ENCODE assay signal across 16 mouse cellular contexts in the genomic region with DNA sequence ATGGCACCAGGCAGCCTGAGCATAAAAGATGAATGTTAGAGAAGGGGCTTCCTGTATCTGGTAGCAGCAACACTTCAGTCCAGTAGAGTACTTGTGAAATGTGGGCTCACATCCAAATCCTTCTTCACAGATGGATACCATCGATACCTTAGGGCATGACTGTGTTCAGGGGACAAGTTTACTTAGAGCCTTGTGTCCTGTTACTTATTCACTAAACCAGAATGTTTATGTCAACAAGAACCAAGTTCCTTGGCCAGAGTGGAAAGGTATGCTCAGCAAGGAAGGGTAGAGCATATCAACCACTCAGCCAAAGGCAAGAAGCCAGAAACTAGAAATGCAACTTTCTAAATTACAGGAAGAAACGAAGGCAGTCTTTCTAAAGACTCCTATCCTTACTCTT. TPM values are rescaled to one million over a fixed set of nuclear protein-coding genes. Genes with fewer than 3 reads are reported as not detected.
DNase-seq lines count a peak whose midpoint lies in the region; ATAC-seq and TF ChIP-seq lines count a peak whose summit lies in the region.
"Had no signal": no experiment of that assay in that cellular context is flagged by ENCODE, and none has a peak within 500 bp of the region (broad histone marks: within the 10 kb centered on the region; RNA-seq: fewer than 3 reads in every experiment).

No protein-coding gene starts in this region.

- intact Hi-C loops in gastrocnemius, postnatal 14 days (cut with DNase I; ENCODE audit: low total_unique reads): loop anchor here (10.0 kb wide), 1 partner anchor 194 kb away; no protein-coding TSS in a partner anchor

- no peak overlapping the region for H3K4me2 ChIP-seq in hindbrain, postnatal 0 days (ENCODE audit: low read depth, low read length)
- H3K4me2 ChIP-seq in hindbrain, embryonic 11.5 days (replicated peaks; ENCODE audit: low read depth, low read length): no peak overlapping the region
- no peak overlapping the region for H3K4me2 ChIP-seq in neural tube, embryonic 15.5 days
- no peak overlapping the region for H3K4me2 ChIP-seq in stomach, postnatal 0 days (replicated peaks; ENCODE audit: low read depth)
- H3K4me2 ChIP-seq: embryonic facial prominence, embryonic 13.5 days; hindbrain, embryonic 12.5 days; midbrain, embryonic 12.5 days had no signal

- no peak for TF ChIP-seq EP300 in stomach, postnatal 0 days (optimal IDR thresholded peaks at IDR 0.05)

- H3K4me3 ChIP-seq in hindbrain, postnatal 0 days (ENCODE audit: low read length): no peak overlapping the region
- H3K4me3 ChIP-seq in hindbrain, embryonic 11.5 days (ENCODE audit: low read depth, low read length): no peak overlapping the region
- H3K4me3 ChIP-seq in neural tube, embryonic 15.5 days (replicated peaks): no peak overlapping the region
- H3K4me3 ChIP-seq in stomach, postnatal 0 days (ENCODE audit: low read depth, low read length): no peak overlapping the region
- H3K4me3 ChIP-seq: embryonic facial prominence, embryonic 13.5 days; hindbrain, embryonic 12.5 days; midbrain, embryonic 12.5 days had no signal

- no peak for ATAC-seq in hindbrain, postnatal 0 days
- ATAC-seq in hindbrain, embryonic 11.5 days (ENCODE audit: low FRiP score): no peak
- ATAC-seq in neural tube, embryonic 15.5 days (ENCODE audit: low FRiP score): no peak
- ATAC-seq in stomach, postnatal 0 days (ENCODE audit: low FRiP score, low TSS enrichment): 0 out of 2 replicates have a peak, but pooled peaks have one; percentile 6

- H3K9ac ChIP-seq in hindbrain, postnatal 0 days (replicated peaks; ENCODE audit: low read length): no peak overlapping the region
- H3K9ac ChIP-seq in hindbrain, embryonic 11.5 days (ENCODE audit: low read depth, low read length): no peak overlapping the region
- H3K9ac ChIP-seq in neural tube, embryonic 15.5 days (replicated peaks): no peak overlapping the region
- H3K9ac ChIP-seq in stomach, postnatal 0 days (ENCODE audit: low read length): no peak overlapping the region
- H3K9ac ChIP-seq: embryonic facial prominence, embryonic 13.5 days; hindbrain, embryonic 12.5 days; midbrain, embryonic 12.5 days had no signal

- H3K27me3 ChIP-seq in hindbrain, postnatal 0 days (ENCODE audit: insufficient read depth, low read length): no peaks in the 10 kb centered on the region
- no peaks in the 10 kb centered on the region for H3K27me3 ChIP-seq in hindbrain, embryonic 11.5 days (ENCODE audit: control insufficient read depth, insufficient read depth, low read length)
- no peaks in the 10 kb centered on the region for H3K27me3 ChIP-seq in neural tube, embryonic 15.5 days (replicated peaks)
- H3K27me3 ChIP-seq in stomach, postnatal 0 days (ENCODE audit: control insufficient read depth, insufficient read depth, low read length): no peaks in the 10 kb centered on the region
- H3K27me3 ChIP-seq: CH12.LX; embryonic facial prominence, embryonic 13.5 days; hindbrain, embryonic 12.5 days; midbrain, embryonic 12.5 days had no signal

- peaks cover 11% of the 10 kb centered on the region for H3K36me3 ChIP-seq in hindbrain, postnatal 0 days (ENCODE audit: insufficient read depth, low read length)
- H3K36me3 ChIP-seq in hindbrain, embryonic 11.5 days (ENCODE audit: control insufficient read depth, insufficient read depth, low read length): 0 out of 2 replicates have a peak, but pooled peaks cover 2% of the 10 kb centered on the region
- H3K36me3 ChIP-seq in neural tube, embryonic 15.5 days: peaks cover 33% of the 10 kb centered on the region
- H3K36me3 ChIP-seq in stomach, postnatal 0 days (ENCODE audit: control insufficient read depth, insufficient read depth, low read length): 0 out of 2 replicates have a peak, but pooled peaks cover 4% of the 10 kb centered on the region

- no peaks in the 10 kb centered on the region for H3K4me1 ChIP-seq in hindbrain, postnatal 0 days (ENCODE audit: insufficient read depth, low read length)
- no peaks in the 10 kb centered on the region for H3K4me1 ChIP-seq in hindbrain, embryonic 11.5 days (replicated peaks; ENCODE audit: control insufficient read depth, insufficient read depth, low read length)
- H3K4me1 ChIP-seq in neural tube, embryonic 15.5 days: no peaks in the 10 kb centered on the region
- peaks cover 2% of the 10 kb centered on the region; the same call in 1 of the 2 replicates for H3K4me1 ChIP-seq in stomach, postnatal 0 days (replicated peaks; ENCODE audit: control insufficient read depth, insufficient read depth)
- H3K4me1 ChIP-seq: embryonic facial prominence, embryonic 13.5 days; hindbrain, embryonic 12.5 days; midbrain, embryonic 12.5 days had no signal

- no peak for TF ChIP-seq CTCF in hindbrain, postnatal 0 days (IDR thresholded peaks at IDR 0.05; ENCODE audit: low read depth)
- no peak for TF ChIP-seq CTCF in stomach, postnatal 0 days (IDR thresholded peaks at IDR 0.05; ENCODE audit: low read depth)

- WGBS in hindbrain, postnatal 0 days: 77% methylated on average over 2 of the region's 2 CpGs
- 96% methylated on average over 2 of the region's 2 CpGs for WGBS in hindbrain, embryonic 11.5 days
- 80% methylated on average over 2 of the region's 2 CpGs for WGBS in neural tube, embryonic 15.5 days
- WGBS in stomach, postnatal 0 days: 38% methylated on average over 2 of the region's 2 CpGs

- peak; percentile 5 for DNase-seq in hindbrain, postnatal 0 days (ENCODE audit: low spot score)
- DNase-seq in hindbrain, embryonic 11.5 days (ENCODE audit: low spot score): no peak
- no peak for DNase-seq in neural tube, embryonic 10.5 days (ENCODE audit: extremely low spot score, low spot score)
- DNase-seq in kidney, postnatal 25 days: peak; percentile 33 to 38
- DNase-seq in stomach, postnatal 0 days (ENCODE audit: low spot score): no peak
- DNase-seq in gastrocnemius, postnatal 14 days: no peak
- DNase-seq in cerebellum, postnatal 36 days: no peak
- DNase-seq: adrenal gland, adult 8-10 months; cerebellum, adult 11-12 months; gastrocnemius, postnatal 25 days; thymus, adult 18-20 months had no signal

- no peak overlapping the region for H3K27ac ChIP-seq in hindbrain, postnatal 0 days
- no peak overlapping the region for H3K27ac ChIP-seq in hindbrain, embryonic 11.5 days (ENCODE audit: low read depth, low read length)
- 0 out of 2 replicates have a peak overlapping the region, but pooled peaks have one; percentile 15 for H3K27ac ChIP-seq in neural tube, embryonic 15.5 days (replicated peaks)
- no peak overlapping the region; the same call in 1 of the 2 replicates for H3K27ac ChIP-seq in stomach, postnatal 0 days (replicated peaks)
- H3K27ac ChIP-seq: embryonic facial prominence, embryonic 13.5 days; hindbrain, embryonic 12.5 days; midbrain, embryonic 12.5 days had no signal

- H3K9me3 ChIP-seq in hindbrain, postnatal 0 days (ENCODE audit: low read length): no peaks in the 10 kb centered on the region
- no peaks in the 10 kb centered on the region for H3K9me3 ChIP-seq in hindbrain, embryonic 11.5 days (ENCODE audit: control insufficient read depth, low read length)
- H3K9me3 ChIP-seq in neural tube, embryonic 15.5 days (replicated peaks): no peaks in the 10 kb centered on the region
- H3K9me3 ChIP-seq in stomach, postnatal 0 days (ENCODE audit: control insufficient read depth, low read length): no peaks in the 10 kb centered on the region
- H3K9me3 ChIP-seq: embryonic facial prominence, embryonic 13.5 days; hindbrain, embryonic 12.5 days; midbrain, embryonic 12.5 days had no signal

RNA-seq across cellular contexts. Expression of a gene that starts 54.6 kb away (rescaled TPM):
- 22.5 and 25.0 TPM in 2 replicates for total RNA-seq in hindbrain, postnatal 0 days (2014; rRNA removed)
- polyA plus RNA-seq in hindbrain, postnatal 0 days (2015; fragmentation: Nextera tagmentation; extraction: Ambion mirVana): 8.8 and 9.1 TPM in 2 replicates
- polyA plus RNA-seq in hindbrain, embryonic 11.5 days (2014; fragmentation: Nextera tagmentation; extraction: Ambion mirVana): 3.2 and 3.9 TPM in 2 replicates
- 12.0 and 14.7 TPM in 2 replicates for polyA plus RNA-seq in neural tube, embryonic 15.5 days (2015; fragmentation: Nextera tagmentation; extraction: Ambion mirVana)
- 0.29 and 0.69 TPM in 2 replicates for polyA plus RNA-seq in stomach, postnatal 0 days (2015; fragmentation: Nextera tagmentation; extraction: Ambion mirVana)
- total RNA-seq in gastrocnemius, postnatal 14 days (2021): 1 to 10 TPM in 1 of 2 experiments, under 1 TPM in 1; 0.68 to 1.8 TPM

Comparison
In these comparisons a context has a peak if more than half of its experiments do, and no peak if none do; other contexts are left out.
1. DNase-seq: peak in hindbrain, postnatal 0 days (single experiment) and kidney, postnatal 25 days (2 of 2); none in hindbrain, embryonic 11.5 days (single experiment), neural tube, embryonic 10.5 days (single experiment), stomach, postnatal 0 days (single experiment), gastrocnemius, postnatal 14 days (single experiment) and cerebellum, postnatal 36 days (0 of 2).